Mouse (Mus musculus) layer of hippocampus, adult 2 months (tissue): ENCODE data around the gene Plod3. TPM values are rescaled to one million over a fixed set of nuclear protein-coding genes. Genes with fewer than 3 reads are reported as not detected.

Experiments
- DNase-seq, 2 experiments: peaks; one replicate each; pipeline ENCODE4 v3.0.0; 2022; ENCODE audit warnings: low spot score in 2 of 2
- H3K27ac ChIP-seq: fragments of 200-600 bp; 2 replicates; pipeline ENCODE4 v1.8.1; 2022
- H3K4me3 ChIP-seq: fragments of 200-600 bp; 2 replicates; pipeline ENCODE4 v1.8.1; 2022; ENCODE audit warnings: mild to moderate bottlenecking
- CTCF ChIP-seq: fragments of 200-600 bp; conservative IDR thresholded peaks from 2 replicates; pipeline ENCODE4 v1.8.1; 2022; ENCODE audit warnings: antibody characterized with exemption, mild to moderate bottlenecking, moderate library complexity
- total RNA-seq, 2 experiments: library from RNA; stranded (reverse); gene quantifications; 2 replicates each; pipeline ENCODE4 v1.2.3; 2021

Plod3 gene
- total RNA-seq, 2 experiments from 2014 or later: 37.9 to 39.7 TPM

DNA sequence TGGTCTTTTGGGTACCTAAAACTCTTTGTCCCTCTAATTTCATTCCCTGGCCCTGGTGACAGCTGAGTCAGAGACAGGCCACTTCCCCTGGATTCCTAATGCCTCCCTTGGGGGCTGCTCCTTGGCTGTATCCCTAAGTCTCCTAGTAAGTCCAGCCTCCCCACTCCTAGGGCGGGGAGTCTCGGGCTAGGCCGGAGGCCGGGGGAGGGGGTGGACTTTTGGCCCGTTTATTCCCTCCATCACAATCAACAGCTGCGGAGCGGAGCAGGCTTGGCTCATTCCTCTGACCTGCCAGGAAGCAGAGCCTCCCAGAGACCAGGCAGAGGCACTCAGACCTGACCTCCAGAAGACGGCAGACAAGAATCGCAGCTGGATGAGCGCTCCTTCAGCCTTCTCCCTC lies 19.2 kb upstream of the Plod3 start:
- no peak overlapping the region for H3K27ac ChIP-seq
- no peak for DNase-seq
- no peak overlapping the region for H3K4me3 ChIP-seq
- TF ChIP-seq CTCF: no peak

DNA sequence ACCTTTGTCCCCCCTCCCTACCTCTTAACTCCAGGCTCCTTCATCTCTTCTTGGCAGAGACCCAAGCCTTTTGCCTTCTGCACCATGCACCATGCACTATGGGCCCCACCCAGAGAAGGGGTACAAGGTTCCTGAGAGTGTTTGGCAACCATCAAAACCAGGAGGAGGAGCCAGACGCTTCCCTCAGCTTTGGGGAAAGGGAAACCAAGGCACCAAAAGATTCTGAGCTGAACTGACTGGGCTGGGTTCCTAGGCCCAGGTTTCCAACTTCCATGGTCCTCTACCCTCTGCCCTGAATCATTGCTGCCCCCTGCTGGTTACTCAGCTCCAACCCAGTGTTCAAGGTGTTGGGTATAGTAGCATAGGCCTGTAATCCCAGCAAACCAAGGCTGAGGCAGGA lies 16.1 kb upstream of the Plod3 start:
- no peak overlapping the region for H3K4me3 ChIP-seq
- DNase-seq: peak; percentile 44 to 64
- peak; percentile 78 for TF ChIP-seq CTCF
- no peak overlapping the region for H3K27ac ChIP-seq

DNA sequence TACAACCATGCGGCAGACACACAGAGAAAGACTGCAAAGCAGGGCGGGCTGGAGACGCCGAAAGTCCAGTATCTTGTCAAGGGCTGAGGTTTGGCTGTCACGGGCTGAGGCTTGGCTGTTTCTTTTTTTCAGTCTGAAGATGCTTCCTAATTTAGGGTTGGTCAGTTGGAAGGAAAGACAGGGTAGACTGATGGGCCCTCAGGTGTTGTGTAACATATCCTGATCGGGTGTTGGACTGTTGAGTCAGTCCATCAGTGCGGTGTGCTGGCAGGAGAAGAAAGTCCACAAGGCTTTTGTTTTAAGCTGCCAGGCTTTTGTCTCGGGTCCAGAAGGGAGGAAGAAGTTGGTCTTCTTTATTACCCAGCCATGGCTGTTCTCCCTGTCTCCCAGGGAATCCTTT lies 13.1 kb upstream of the Plod3 start:
- Histone ChIP-seq H3K4me3 (no peak overlapping the region), H3K27ac (no peak overlapping the region)
- no peak for DNase-seq
- TF ChIP-seq CTCF: no peak

DNA sequence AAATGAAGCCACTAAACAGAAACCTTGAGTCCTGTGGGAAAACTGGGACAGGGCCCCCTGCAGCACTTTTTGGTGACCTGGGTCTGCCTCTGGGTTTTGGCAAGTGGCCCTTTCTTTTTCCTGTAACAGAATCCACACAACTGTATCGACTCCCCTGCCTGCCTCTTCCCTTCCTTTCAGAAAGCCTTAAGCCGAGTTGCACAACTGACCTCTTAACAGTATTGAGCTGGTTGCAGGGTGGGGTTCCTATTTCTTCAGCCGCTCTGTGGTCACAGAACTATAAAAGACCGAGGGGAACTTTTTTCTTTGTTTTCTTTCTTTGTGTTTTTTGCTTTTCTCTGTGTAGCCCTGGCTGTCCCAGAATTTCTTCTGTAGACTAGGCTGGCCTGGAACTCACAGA lies 9.1 kb upstream of the Plod3 start:
- Histone ChIP-seq H3K27ac (no peak overlapping the region), H3K4me3 (no peak overlapping the region)
- TF ChIP-seq CTCF: no peak
- DNase-seq: no peak

DNA sequence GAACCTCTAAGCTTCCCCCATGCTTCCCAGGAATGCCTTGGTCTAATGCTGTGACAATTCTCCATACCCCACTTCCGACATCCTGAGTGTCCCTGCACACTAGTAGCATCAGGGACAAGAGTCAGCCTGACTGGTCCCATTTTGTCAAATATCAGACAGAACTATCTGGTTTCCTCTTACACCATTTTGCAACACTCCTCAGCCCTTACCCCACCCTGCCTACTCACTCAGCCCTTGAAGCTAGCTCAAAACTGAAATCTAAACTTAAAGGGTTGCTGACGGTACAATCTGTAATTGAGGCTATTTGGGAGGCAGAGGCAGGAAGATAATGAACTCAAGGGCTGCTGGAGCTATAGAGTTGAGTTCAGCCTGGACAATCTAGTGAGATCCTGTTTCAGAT lies 7.1 kb upstream of the Plod3 start:
- DNase-seq: no peak
- no peak overlapping the region for H3K4me3 ChIP-seq

DNA sequence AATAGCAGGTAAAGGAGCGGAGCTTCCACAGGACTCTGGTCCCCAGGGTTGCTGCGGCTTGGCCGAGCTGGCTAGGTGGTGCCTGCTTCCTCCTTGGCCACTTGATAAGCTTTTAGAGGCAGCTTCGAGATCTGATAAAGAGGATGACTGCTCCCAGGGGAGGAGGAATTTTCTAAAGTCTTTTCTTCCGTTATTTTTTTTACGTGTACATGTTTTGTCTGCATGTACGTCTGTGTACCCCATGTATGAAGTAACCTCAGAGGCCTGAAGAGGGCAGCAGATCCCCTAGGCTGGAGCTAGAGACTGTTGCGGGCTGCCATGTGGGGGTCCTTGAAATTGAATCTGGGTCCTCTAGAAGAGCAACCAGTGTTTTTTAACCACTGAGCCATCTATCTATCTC lies 5.8 kb upstream of the Plod3 start:
- peak; percentile 64 for TF ChIP-seq CTCF
- peak in 1 of 2 experiments; percentile 8 for DNase-seq
- H3K4me3 ChIP-seq: no peak overlapping the region
- no peak overlapping the region for H3K27ac ChIP-seq

More for the DNA sequence above, 7.1 kb upstream of the Plod3 start:
- H3K27ac ChIP-seq: no peak overlapping the region
- TF ChIP-seq CTCF: no peak

DNA sequence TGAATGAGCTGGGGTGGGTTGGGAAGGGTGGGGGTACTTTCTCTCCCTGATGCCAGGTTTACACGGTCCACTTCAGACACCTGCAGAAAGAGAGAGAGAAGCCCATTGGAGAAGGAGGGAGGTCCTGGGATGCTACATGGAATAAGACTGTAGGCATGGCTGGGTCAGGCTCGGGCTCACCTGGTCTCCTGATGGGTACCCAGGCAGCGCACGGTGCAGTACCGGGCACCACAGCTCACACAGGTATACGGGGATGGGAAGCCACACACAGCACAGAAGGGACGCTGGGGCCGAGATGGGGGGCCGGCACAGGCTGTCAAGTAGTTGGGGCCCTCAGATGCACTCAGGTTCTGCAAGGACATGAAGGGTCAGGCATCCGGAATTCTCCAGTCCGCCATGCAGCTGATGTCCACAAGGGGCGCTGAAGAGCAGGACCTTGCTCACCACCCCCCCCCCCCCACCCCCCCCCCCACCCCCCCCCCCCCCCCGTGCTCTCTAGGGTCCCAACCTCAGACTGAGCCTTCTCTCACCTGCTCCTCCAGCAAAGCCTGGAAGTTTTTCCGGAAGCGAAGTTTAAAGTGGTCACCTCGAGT lies 4.4 kb upstream of the Plod3 start:
- H3K27ac ChIP-seq: no peak overlapping the region
- peak; percentile 70 for TF ChIP-seq CTCF
- no peak overlapping the region for H3K4me3 ChIP-seq
- peak in 1 of 2 experiments; percentile 36 for DNase-seq

DNA sequence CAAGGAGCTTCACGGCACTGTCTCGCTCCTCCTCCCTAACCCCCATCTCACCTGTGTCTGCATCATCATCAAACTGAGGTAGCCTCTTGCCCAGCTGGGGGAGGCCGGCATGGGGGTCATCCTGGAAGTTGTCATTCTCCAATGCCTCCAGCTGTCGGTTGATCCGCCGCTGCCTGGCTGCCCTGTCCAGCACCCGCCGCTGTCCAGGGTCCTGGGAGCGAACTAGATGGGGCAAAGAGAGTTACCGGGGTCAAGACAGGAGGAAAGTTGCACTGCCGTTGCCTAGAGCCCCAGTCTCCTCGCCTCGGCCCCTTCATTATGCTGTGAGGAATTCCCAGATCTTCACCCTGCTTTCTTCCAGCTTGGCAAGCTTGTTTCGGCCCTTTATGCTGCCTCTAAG lies 2.0 kb upstream of the Plod3 start:
- DNase-seq: no peak
- no peak overlapping the region for H3K4me3 ChIP-seq
- TF ChIP-seq CTCF: no peak
- no peak overlapping the region for H3K27ac ChIP-seq

DNA sequence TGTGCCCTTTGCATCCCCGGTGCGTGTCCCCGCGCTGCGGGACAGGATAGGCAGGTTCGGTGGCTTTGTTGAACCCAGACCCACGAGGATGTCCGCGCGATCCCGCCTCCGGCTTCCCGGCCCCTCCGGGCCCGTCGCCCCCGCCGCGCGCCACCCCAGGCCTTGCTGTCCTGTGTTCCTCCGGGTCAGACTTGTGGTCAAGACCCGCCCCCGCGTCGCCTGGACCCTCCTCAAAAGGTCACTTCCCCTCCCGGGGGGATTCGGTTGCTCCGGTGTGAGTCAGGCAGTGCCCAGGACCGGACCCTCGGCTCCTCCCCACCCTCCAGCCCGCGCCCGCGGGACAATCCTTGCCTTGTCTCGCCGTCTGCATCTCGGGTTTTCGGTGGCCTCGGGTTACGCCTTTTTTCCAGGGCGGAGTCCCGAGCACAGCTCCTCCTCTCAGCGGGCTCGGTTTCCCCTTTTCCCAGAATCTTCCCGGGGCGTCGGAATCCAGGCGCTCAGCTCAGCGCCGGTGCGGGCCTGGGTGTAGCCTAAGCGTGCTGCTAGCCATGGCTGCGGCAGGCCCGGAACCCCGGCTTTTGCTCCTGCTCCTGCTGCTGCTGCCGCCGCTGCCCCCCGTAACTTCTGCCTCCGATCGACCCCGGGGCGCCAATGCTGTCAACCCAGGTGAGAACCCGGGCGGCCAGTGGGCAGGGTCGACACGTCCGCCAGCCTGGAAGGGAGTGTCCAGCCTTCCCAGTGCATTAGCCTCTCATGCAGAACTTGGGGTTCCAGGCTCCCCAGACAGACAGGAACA lies 517 bp downstream of the Plod3 start:
- peak overlapping the region; percentile 98 for H3K27ac ChIP-seq
- peak overlapping the region; percentile 99 for H3K4me3 ChIP-seq
- no peak for TF ChIP-seq CTCF
- peak; percentile 66 to 75 for DNase-seq

DNA sequence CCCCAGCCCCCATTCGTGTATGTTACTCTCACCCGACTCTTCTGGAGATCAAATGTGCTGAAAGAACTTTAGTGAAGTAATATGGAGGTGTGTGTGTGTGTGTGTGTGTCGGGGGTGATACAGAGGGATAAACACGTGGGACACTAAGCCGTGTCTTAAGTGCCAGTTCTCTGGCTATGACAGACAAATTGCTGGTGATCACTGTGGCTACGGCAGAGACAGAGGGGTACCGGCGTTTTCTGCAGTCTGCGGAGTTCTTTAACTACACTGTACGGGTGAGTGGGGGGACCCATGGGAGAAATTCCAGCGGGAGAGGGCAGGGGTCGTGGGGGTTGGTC lies 1.1 kb downstream of the Plod3 start, which contains the start of gene Znhit1:
Znhit1 (minus strand) TSS at position 88 of the 338 bp plus-strand sequence.
- H3K4me3 ChIP-seq: peak within 1 kb of the TSS; percentile 99
- no peak for TF ChIP-seq CTCF
- H3K27ac ChIP-seq: peak within 1 kb of the TSS; percentile 98
- DNase-seq: no peak

DNA sequence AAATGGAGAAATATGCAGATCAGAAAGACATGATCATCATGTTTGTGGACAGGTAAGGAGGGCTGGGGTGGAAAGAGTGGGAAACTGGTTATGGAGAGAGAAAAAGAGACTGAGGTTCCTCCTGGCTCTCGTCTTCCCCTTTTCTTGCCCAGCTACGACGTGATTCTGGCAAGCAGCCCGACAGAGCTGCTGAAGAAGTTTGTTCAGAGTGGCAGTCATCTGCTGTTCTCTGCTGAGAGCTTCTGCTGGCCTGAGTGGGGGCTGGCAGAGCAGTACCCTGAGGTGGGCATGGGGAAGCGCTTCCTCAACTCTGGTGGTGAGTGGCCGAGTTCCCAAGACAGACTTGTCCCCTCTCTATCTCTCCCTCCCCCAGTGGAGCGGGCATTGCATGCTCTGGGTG lies 1.6 kb downstream of the Plod3 start:
- peak in 1 of 2 experiments; percentile 30 for DNase-seq
- Histone ChIP-seq H3K4me3 (peak overlapping the region; percentile 99), H3K27ac (no peak overlapping the region)
- no peak for TF ChIP-seq CTCF

DNA sequence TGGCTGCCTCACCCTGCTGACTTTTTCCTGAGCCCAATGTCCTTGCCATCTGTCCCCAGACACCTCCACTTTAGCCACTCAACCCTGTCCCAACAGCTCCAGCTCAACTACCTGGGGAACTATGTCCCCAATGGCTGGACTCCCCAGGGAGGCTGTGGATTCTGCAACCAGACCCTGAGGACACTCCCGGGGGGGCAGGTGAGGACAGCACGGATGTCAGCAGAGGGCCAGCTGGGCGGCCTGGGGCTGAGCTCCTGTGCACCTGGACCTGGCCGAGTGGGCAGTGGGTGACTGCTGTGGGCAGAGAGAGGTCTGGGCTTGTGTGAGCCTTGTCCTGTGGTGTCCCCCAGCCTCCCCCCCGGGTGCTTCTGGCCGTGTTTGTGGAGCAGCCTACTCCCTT lies 3.0 kb downstream of the Plod3 start:
- TF ChIP-seq CTCF: no peak
- Histone ChIP-seq H3K27ac (no peak overlapping the region), H3K4me3 (no peak overlapping the region)
- DNase-seq: no peak

DNA sequence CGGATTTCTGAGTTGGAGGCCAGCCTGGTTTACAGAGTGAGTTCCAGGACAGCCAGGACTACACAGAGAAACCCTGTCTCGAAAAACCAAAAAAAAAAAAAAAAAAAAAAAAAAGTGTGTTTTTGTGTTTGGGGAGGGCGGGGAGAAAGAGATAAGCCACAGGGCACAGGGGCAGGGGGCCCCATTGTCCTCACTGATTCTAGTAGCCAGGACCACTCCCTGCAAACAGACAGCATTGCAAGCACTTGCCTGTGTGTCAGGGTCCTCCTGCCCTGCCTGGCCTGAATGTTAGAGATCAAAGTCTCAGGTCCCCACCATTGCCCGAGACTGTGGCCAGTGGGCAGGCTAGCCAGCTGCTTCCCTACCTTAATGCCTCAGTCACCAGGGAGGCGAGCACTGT lies 12.6 kb downstream of the Plod3 start:
- DNase-seq: no peak
- no peak for TF ChIP-seq CTCF
- Histone ChIP-seq H3K4me3 (no peak overlapping the region), H3K27ac (no peak overlapping the region)

DNA sequence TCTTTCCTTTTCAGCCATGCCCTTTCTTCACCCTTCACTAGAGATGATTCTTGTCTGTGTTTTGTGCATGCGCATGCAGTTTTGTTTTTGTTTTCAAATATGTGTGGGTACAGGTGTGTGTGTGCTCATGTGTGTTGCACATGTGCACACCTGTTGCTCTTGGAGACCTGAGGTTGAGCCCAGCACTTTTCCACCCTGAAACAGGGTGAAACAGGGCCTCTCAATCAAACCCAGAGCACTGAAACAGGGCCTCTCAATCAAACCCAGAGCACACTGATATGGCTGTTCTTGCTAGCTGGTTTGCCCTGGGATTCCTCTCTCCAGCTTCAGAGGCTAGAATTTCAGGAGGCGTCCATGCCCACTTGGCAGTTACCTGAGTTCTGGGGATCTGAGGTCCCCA lies 13.8 kb downstream of the Plod3 start:
- no peak for TF ChIP-seq CTCF
- no peak for DNase-seq
- H3K27ac ChIP-seq: no peak overlapping the region
- no peak overlapping the region for H3K4me3 ChIP-seq
